Mouse (Mus musculus) natural killer cell, adult 2 months (primary cell): ENCODE results near the gene Dgcr2.

Source experiments
- DNase-seq, 2 experiments: peaks; one replicate each; pipeline ENCODE4 v3.0.0; 2022; ENCODE audit warnings: low spot score in 2 of 2

The Dgcr2 gene

GRCm38 (mm10) chr16:17807192-17808009 lies 91.0 kb downstream of the Dgcr2 start:
- DNase-seq: peak; percentile 71 to 78

- no peak for DNase-seq
These were observed 91.7 kb downstream of the Dgcr2 start for GRCm38 (mm10) chr16:17806581-17807191.

- DNase-seq: no peak
These were observed 93.4 kb downstream of the Dgcr2 start for GRCm38 (mm10) chr16:17804982-17805381.

- DNase-seq: no peak
These were observed 93.9 kb downstream of the Dgcr2 start for GRCm38 (mm10) chr16:17804449-17804912.

GRCm38 (mm10) chr16:17803675-17804448 lies 94.5 kb downstream of the Dgcr2 start:
- DNase-seq: no peak

GRCm38 (mm10) chr16:17802839-17803674 lies 95.3 kb downstream of the Dgcr2 start:
- DNase-seq: no peak

- no peak for DNase-seq
These were observed 95.9 kb downstream of the Dgcr2 start for GRCm38 (mm10) chr16:17802456-17802838.

- DNase-seq: no peak
These were observed 96.4 kb downstream of the Dgcr2 start for GRCm38 (mm10) chr16:17801777-17802455.

GRCm38 (mm10) chr16:17799584-17799983 lies 98.8 kb downstream of the Dgcr2 start:
- DNase-seq: no peak

- no peak for DNase-seq
These were observed 99.8 kb downstream of the Dgcr2 start for GRCm38 (mm10) chr16:17798321-17799180.

GRCm38 (mm10) chr16:17797812-17798311 lies 100.5 kb downstream of the Dgcr2 start:
- DNase-seq: no peak

GRCm38 (mm10) chr16:17796971-17797811 lies 101.2 kb downstream of the Dgcr2 start, which contains the start of gene Scarf2:
Gene Scarf2 (plus strand): TSS chr16:17797282.
- DNase-seq: no peak

- no peak for DNase-seq
These were observed 101.8 kb downstream of the Dgcr2 start for GRCm38 (mm10) chr16:17796519-17796918.

- no peak for DNase-seq
These were observed 102.7 kb downstream of the Dgcr2 start for GRCm38 (mm10) chr16:17795643-17796042.

- no peak for DNase-seq
These were observed 104.3 kb downstream of the Dgcr2 start for GRCm38 (mm10) chr16:17794047-17794446.

- DNase-seq: no peak
These were observed 105.6 kb downstream of the Dgcr2 start for GRCm38 (mm10) chr16:17792728-17793127.
